Mouse (Mus musculus) kidney, embryonic 15.5 days (tissue): ENCODE measurements around the gene Prkaa2. TPM values are rescaled to one million over a fixed set of nuclear protein-coding genes. Genes with fewer than 3 reads are reported as not detected.

ENCODE experiments used
- ATAC-seq: fragments of 200-750 bp; cut with Nextera tagmentation; replicated peaks from 2 replicates; pipeline ENCODE4 v1.8.0; 2017; ENCODE audit warnings: moderate TSS enrichment; ENCODE audit not compliant: low FRiP score
- H3K27ac ChIP-seq: fragments of 300-500 bp; sonication (generic); 2 replicates; pipeline ENCODE4 v1.5.1; 2015; ENCODE audit warnings: mild to moderate bottlenecking, inconsistent platforms
- H3K27me3 ChIP-seq: fragments of 300-500 bp; sonication (generic); 2 replicates; pipeline ENCODE4 v1.6.1; 2015; ENCODE audit warnings: inconsistent platforms
- H3K36me3 ChIP-seq: fragments of 300-500 bp; sonication (generic); 2 replicates; pipeline ENCODE4 v1.6.1; 2015; ENCODE audit warnings: inconsistent platforms
- H3K4me1 ChIP-seq: fragments of 300-500 bp; sonication (generic); 2 replicates; pipeline ENCODE4 v1.6.1; 2015; ENCODE audit warnings: inconsistent platforms
- H3K4me2 ChIP-seq: fragments of 300-500 bp; sonication (generic); 2 replicates; pipeline ENCODE4 v1.6.1; 2015; ENCODE audit warnings: moderate library complexity, mild to moderate bottlenecking, inconsistent platforms
- H3K4me3 ChIP-seq: fragments of 300-500 bp; sonication (generic); replicated peaks from 2 replicates; pipeline ENCODE4 v1.5.1; 2015; ENCODE audit warnings: mild to moderate bottlenecking, inconsistent platforms
- H3K9ac ChIP-seq: fragments of 300-500 bp; sonication (generic); 2 replicates; pipeline ENCODE4 v1.6.1; 2015; ENCODE audit warnings: mild to moderate bottlenecking, inconsistent platforms
- H3K9me3 ChIP-seq: fragments of 300-500 bp; sonication (generic); replicated peaks from 2 replicates; pipeline ENCODE4 v1.6.1; 2016; ENCODE audit warnings: inconsistent platforms
- WGBS: fragments of 180-500 bp; shearing (Covaris S2); methylation state at CpG from one replicate; pipeline ENCODE4 v1.1.7; 2015; ENCODE audit warnings: mixed read lengths; 5-methylcytosine and 5-hydroxymethylcytosine counted together
- polyA plus RNA-seq: library from polyadenylated mRNA; unstranded; fragments of >200 nt; fragmentation: Nextera tagmentation; extraction: Ambion mirVana; gene quantifications from 2 replicates; pipeline ENCODE4 v1.2.1, GENCODE M21; 2015

Gene Prkaa2
- polyA plus RNA-seq, 1 experiment from 2014 or later, result 6.1 TPM

DNA sequence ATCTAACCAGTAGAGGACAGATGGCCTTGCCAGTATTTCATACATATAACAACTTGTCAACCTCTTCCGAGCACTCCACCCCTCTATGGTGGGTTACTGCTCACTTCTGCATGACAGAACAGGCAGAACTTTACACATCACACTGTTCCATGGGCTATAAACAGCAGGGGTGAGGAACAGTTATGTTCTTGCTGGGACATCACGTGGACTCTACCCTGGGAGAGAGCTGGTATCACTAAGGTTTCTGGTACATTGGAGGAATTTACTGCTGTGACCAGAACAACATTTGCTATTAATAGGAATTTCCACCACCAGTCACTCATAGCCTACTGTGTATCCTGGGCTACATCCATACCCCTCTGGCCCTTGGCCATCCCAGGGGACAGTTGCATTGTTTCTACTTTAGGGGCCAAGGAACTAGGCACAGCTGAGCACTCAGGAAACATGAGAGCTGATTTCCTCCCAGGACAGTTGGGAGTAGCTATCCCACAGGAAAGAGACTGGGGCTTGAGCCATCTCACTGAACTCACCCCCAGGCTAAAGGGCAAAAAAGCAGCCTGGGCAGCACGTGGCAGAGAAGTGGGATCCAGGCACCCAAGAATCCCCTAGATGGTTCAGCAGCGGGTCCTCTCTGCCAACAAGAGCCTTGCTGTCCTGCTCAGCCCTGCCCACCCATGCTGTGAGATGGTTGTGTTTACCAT lies 23.8 kb upstream of the Prkaa2 start:
- Histone ChIP-seq H3K9ac (no peak overlapping the region), H3K4me1 (0 out of 2 replicates have a peak, but pooled peaks cover 6% of the 10 kb centered on the region), H3K36me3 (no peaks in the 10 kb centered on the region), H3K27me3 (no peaks in the 10 kb centered on the region), H3K4me3 (no peak overlapping the region), H3K4me2 (no peak overlapping the region), H3K9me3 (no peaks in the 10 kb centered on the region), H3K27ac (no peak overlapping the region)
- ATAC-seq, result no peak
- WGBS, result 80% methylated on average over 4 of the region's 4 CpGs

DNA sequence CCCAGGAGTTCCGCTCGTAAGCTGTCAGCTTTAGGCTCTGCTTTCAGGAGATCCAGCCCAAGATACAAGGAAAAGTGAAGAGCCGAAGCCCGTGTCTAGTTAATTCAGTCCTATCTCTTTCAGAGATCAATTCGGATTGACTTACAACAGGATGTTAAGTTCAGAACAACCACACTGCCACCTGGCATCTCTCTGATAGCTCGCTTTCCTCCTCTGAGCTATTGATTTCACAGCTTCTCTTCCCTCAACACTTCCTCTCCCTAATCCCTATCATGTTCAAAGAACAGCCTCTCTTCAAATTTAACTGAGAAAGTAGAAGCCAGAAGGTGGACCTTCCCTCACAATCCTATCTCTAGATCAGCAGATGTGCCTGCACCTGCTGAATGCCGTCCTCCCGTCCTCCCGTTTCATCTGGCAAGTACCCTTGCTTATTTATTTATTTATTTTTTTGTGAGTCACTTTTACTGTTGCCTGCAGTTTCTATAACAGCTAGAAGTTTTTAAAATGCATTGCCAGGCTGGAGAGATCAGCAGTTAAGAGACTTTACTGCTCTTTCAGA lies 22.1 kb upstream of the Prkaa2 start:
- ATAC-seq, result no peak
- Histone ChIP-seq H3K9ac (no peak overlapping the region), H3K4me3 (no peak overlapping the region), H3K36me3 (no peaks in the 10 kb centered on the region), H3K27me3 (no peaks in the 10 kb centered on the region), H3K27ac (no peak overlapping the region), H3K4me1 (0 out of 2 replicates have a peak, but pooled peaks cover 6% of the 10 kb centered on the region), H3K4me2 (no peak overlapping the region), H3K9me3 (no peaks in the 10 kb centered on the region)
- WGBS, result 54% methylated on average over 9 of the region's 9 CpGs

DNA sequence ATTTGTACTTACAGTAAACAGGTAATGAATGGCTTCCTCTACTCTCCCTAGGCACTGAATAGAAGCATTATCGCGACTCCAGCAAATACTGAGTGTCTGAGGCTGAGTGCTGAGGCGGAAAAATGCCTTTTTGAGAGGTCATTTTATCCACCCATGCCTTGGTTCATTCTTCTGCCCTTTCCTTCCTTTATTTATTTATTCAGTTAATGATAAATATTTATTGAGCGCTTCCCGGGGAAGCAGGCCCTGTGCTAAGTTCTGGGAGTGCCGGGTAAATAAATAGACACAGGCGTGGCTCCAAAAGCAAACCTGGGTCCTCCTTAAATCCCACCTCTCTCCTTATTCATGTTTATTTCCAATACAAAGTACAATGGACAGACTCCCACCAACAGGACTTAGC lies 19.5 kb upstream of the Prkaa2 start:
- no peak overlapping the region for H3K9ac ChIP-seq
- 0 out of 2 replicates have a peak, but pooled peaks cover 6% of the 10 kb centered on the region for H3K4me1 ChIP-seq
- H3K27me3 ChIP-seq, result no peaks in the 10 kb centered on the region
- no peaks in the 10 kb centered on the region for H3K36me3 ChIP-seq
- H3K27ac ChIP-seq, result no peak overlapping the region
- H3K4me3 ChIP-seq, result no peak overlapping the region
- ATAC-seq, result no peak
- no peak overlapping the region for H3K4me2 ChIP-seq
- 48% methylated on average over 7 of the region's 7 CpGs for WGBS
- H3K9me3 ChIP-seq, result no peaks in the 10 kb centered on the region

- no peak for ATAC-seq
- 52% methylated on average over 8 of the region's 8 CpGs for WGBS
- Histone ChIP-seq H3K4me3 (no peak overlapping the region), H3K36me3 (no peaks in the 10 kb centered on the region), H3K9ac (no peak overlapping the region), H3K27ac (no peak overlapping the region), H3K27me3 (0 out of 2 replicates have a peak, but pooled peaks cover 3% of the 10 kb centered on the region), H3K9me3 (no peaks in the 10 kb centered on the region), H3K4me1 (no peaks in the 10 kb centered on the region), H3K4me2 (no peak overlapping the region)
These were observed 12.7 kb upstream of the Prkaa2 start for GRCm38 (mm10) chr4:105122429-105122828.

- Histone ChIP-seq H3K4me3 (no peak overlapping the region), H3K9me3 (no peaks in the 10 kb centered on the region), H3K4me1 (no peaks in the 10 kb centered on the region), H3K27me3 (0 out of 2 replicates have a peak, but pooled peaks cover 3% of the 10 kb centered on the region), H3K9ac (no peak overlapping the region), H3K27ac (no peak overlapping the region), H3K4me2 (no peak overlapping the region), H3K36me3 (no peaks in the 10 kb centered on the region)
- no peak for ATAC-seq
- WGBS, result 69% methylated on average over 6 of the region's 6 CpGs
These were observed 11.4 kb upstream of the Prkaa2 start for GRCm38 (mm10) chr4:105121081-105121480.

GRCm38 (mm10) chr4:105113468-105113867 lies 3.8 kb upstream of the Prkaa2 start:
- H3K9ac ChIP-seq, result no peak overlapping the region
- no peak for ATAC-seq
- no peaks in the 10 kb centered on the region for H3K36me3 ChIP-seq
- peaks cover 11% of the 10 kb centered on the region for H3K27me3 ChIP-seq
- H3K9me3 ChIP-seq, result no peaks in the 10 kb centered on the region
- H3K4me1 ChIP-seq, result peaks cover 15% of the 10 kb centered on the region
- H3K27ac ChIP-seq, result no peak overlapping the region
- H3K4me2 ChIP-seq, result no peak overlapping the region
- H3K4me3 ChIP-seq, result no peak overlapping the region
- 60% methylated on average over 3 of the region's 3 CpGs for WGBS

GRCm38 (mm10) chr4:105113042-105113441 lies 3.4 kb upstream of the Prkaa2 start:
- Histone ChIP-seq H3K4me3 (no peak overlapping the region), H3K27ac (no peak overlapping the region), H3K36me3 (no peaks in the 10 kb centered on the region), H3K9ac (no peak overlapping the region), H3K4me2 (no peak overlapping the region), H3K9me3 (no peaks in the 10 kb centered on the region), H3K4me1 (peaks cover 15% of the 10 kb centered on the region), H3K27me3 (peaks cover 15% of the 10 kb centered on the region)
- 77% methylated on average over 5 of the region's 5 CpGs for WGBS
- no peak for ATAC-seq

GRCm38 (mm10) chr4:105111770-105112169 lies 2.1 kb upstream of the Prkaa2 start:
- H3K4me1 ChIP-seq, result peaks cover 15% of the 10 kb centered on the region
- H3K4me3 ChIP-seq, result no peak overlapping the region
- no peak overlapping the region for H3K4me2 ChIP-seq
- H3K36me3 ChIP-seq, result no peaks in the 10 kb centered on the region
- ATAC-seq, result no peak
- peaks cover 22% of the 10 kb centered on the region for H3K27me3 ChIP-seq
- no peak overlapping the region for H3K27ac ChIP-seq
- H3K9me3 ChIP-seq, result no peaks in the 10 kb centered on the region
- H3K9ac ChIP-seq, result no peak overlapping the region
- 81% methylated on average over 11 of the region's 11 CpGs for WGBS

DNA sequence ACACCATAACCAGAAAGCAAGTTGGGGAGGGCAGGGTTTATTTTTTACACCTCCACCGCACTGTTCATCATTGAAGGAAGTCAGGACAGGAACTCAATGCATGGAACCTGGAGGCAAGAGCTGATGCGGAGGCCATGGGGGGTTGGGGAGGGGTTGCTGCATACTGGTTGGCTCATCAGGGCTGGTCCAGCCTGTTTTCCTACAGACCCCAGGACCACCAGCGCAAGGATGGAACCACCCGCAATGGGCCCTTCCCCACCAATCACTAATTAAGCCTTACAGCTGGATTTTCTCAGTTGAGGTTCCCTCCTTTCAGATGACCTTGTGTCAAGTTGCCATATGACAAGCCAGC lies 970 bp upstream of the Prkaa2 start:
- Histone ChIP-seq H3K9ac (no peak overlapping the region), H3K4me3 (peak overlapping the region; percentile 76), H3K27me3 (peaks cover 22% of the 10 kb centered on the region), H3K4me1 (peaks cover 15% of the 10 kb centered on the region), H3K4me2 (peak overlapping the region; percentile 98), H3K36me3 (no peaks in the 10 kb centered on the region), H3K27ac (no peak overlapping the region), H3K9me3 (no peaks in the 10 kb centered on the region)
- 71% methylated on average over 4 of the region's 4 CpGs for WGBS
- ATAC-seq, result no peak

DNA sequence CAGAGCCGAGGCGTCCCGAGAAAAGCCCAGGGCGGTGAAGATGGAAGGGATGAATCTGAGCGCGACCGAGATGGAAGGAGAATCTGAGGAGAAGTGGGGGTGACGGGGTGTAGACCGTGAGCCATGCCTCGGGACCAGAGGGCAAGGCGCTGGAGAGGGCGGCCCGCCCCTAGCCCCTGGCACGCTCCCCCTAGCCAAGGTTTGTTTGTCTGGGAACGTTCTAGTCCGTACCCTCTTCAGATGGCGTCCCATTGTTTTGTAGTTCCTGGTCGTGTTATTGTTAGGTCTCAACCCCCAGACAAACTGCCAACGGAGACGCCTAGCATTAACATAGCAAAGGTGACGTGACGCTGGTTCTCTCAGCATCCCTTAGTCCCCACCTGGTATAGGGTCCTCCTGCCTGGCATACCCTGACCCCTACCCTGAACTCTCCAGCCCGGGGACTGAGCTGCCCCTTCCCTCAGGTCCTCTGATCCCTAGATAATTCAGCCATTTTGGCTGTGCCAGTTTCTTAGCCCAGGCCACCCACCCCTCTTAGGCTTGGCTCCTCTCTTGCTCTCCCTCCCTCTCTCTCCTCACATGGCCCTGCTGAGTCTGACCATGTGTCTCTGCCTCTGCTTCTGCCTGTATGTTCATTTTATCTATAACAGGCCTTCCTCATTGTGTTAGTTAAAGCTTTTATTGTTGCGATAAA lies 447 bp upstream of the Prkaa2 start:
- peak; percentile 61 for ATAC-seq
- H3K4me1 ChIP-seq, result peaks cover 15% of the 10 kb centered on the region
- no peaks in the 10 kb centered on the region for H3K9me3 ChIP-seq
- H3K27ac ChIP-seq, result peak overlapping the region; percentile 70
- peak overlapping the region; percentile 78 for H3K9ac ChIP-seq
- H3K4me2 ChIP-seq, result peak overlapping the region; percentile 98
- no peaks in the 10 kb centered on the region for H3K36me3 ChIP-seq
- peaks cover 22% of the 10 kb centered on the region for H3K27me3 ChIP-seq
- peak overlapping the region; percentile 76 for H3K4me3 ChIP-seq
- WGBS, result 2% methylated on average over 24 of the region's 24 CpGs

- peak; percentile 26; the same call in 1 of the 2 replicates for ATAC-seq
- WGBS, result 25% methylated on average over 5 of the region's 5 CpGs
- peaks cover 15% of the 10 kb centered on the region for H3K4me1 ChIP-seq
- H3K9ac ChIP-seq, result peak overlapping the region; percentile 78
- H3K27ac ChIP-seq, result peak overlapping the region; percentile 70
- peak overlapping the region; percentile 98 for H3K4me2 ChIP-seq
- peak overlapping the region; percentile 76 for H3K4me3 ChIP-seq
- no peaks in the 10 kb centered on the region for H3K36me3 ChIP-seq
- H3K9me3 ChIP-seq, result no peaks in the 10 kb centered on the region
- H3K27me3 ChIP-seq, result peaks cover 22% of the 10 kb centered on the region
These were observed 970 bp downstream of the Prkaa2 start for GRCm38 (mm10) chr4:105108641-105109198.
